Mouse (Mus musculus) spleen, postnatal 14 days (tissue): Measurements from ENCODE around the gene Cltc.
"Not testable (repeated sequence)": the region's sequence is repeated elsewhere in the genome, so short reads cannot be mapped to it uniquely, and the experiment has no call there.

Source experiments
- DNase-seq, 2 experiments: peaks; one replicate each; pipeline ENCODE4 v3.0.0; 2021 to 2022; ENCODE audit warnings: low spot score in 2 of 2

Cltc gene

GRCm38 (mm10) chr11:86757480-86758371, at the start of gene Cltc:
Gene Cltc (minus strand): TSS chr11:86757565.
- peak; percentile 89 to 92 for DNase-seq

GRCm38 (mm10) chr11:86807001-86807477, 49.7 kb upstream of the Cltc start:
- peak in 1 of 2 experiments; percentile 17 for DNase-seq

GRCm38 (mm10) chr11:86794161-86794560, 36.8 kb upstream of the Cltc start:
- no peak for DNase-seq

GRCm38 (mm10) chr11:86787436-86787835, 30.1 kb upstream of the Cltc start:
- not testable (repeated sequence) for DNase-seq

- DNase-seq: no peak
Measured at GRCm38 (mm10) chr11:86785767-86786166, 28.4 kb upstream of the Cltc start.

- no peak for DNase-seq
Measured at GRCm38 (mm10) chr11:86769884-86770283, 12.5 kb upstream of the Cltc start.

GRCm38 (mm10) chr11:86764501-86764900, 7.1 kb upstream of the Cltc start:
- DNase-seq: no peak

- DNase-seq: not testable (repeated sequence)
Measured at GRCm38 (mm10) chr11:86763127-86763526, 5.8 kb upstream of the Cltc start.

GRCm38 (mm10) chr11:86760357-86760756, 3.0 kb upstream of the Cltc start:
- DNase-seq: no peak

- DNase-seq: no peak
Measured at GRCm38 (mm10) chr11:86759886-86760285, 2.5 kb upstream of the Cltc start.

- DNase-seq: no peak
Measured at GRCm38 (mm10) chr11:86759226-86759625, 1.9 kb upstream of the Cltc start.

- DNase-seq: no peak
Measured at GRCm38 (mm10) chr11:86758559-86758958, 1.2 kb upstream of the Cltc start.

- no peak for DNase-seq
Measured at GRCm38 (mm10) chr11:86757142-86757479, 254 bp downstream of the Cltc start.

- DNase-seq: peak; percentile 26 to 42
Measured at GRCm38 (mm10) chr11:86756156-86757141, 916 bp downstream of the Cltc start.

GRCm38 (mm10) chr11:86752404-86752803, 5.0 kb downstream of the Cltc start:
- DNase-seq: no peak

- DNase-seq: no peak
Measured at GRCm38 (mm10) chr11:86751010-86751409, 6.4 kb downstream of the Cltc start.

GRCm38 (mm10) chr11:86749776-86750423, 7.5 kb downstream of the Cltc start:
- no peak for DNase-seq

- DNase-seq: no peak
Measured at GRCm38 (mm10) chr11:86745634-86746404, 11.5 kb downstream of the Cltc start.

- DNase-seq: no peak
Measured at GRCm38 (mm10) chr11:86742605-86743004, 14.8 kb downstream of the Cltc start.

GRCm38 (mm10) chr11:86741505-86741904, 15.9 kb downstream of the Cltc start:
- no peak for DNase-seq

- DNase-seq: no peak
Measured at GRCm38 (mm10) chr11:86739470-86739869, 17.9 kb downstream of the Cltc start.
